ENCODE assay signal across 19 mouse cellular contexts in the genomic region with DNA sequence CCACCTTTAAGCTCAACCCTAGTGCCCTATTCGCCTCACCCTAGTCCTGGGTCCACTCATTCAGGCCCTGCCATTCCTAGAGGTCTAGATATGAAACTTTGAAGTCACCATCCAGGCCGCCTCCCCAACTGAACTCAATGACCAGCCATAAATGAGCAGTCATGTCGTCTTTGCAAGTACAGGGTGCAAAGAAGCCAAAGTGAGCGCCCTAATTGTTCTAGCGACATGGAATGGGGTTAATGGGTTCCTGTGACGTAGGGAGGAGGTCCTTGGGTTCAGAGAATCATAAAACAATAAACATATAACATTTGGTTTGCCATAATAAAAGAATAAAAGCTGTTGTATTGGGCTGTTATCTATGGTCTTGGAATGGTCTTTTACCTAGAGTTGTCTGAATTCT. TPM values are rescaled to one million over a fixed set of nuclear protein-coding genes. Genes with fewer than 3 reads are reported as not detected.
DNase-seq lines count a peak whose midpoint lies in the region; ATAC-seq and TF ChIP-seq lines count a peak whose summit lies in the region.
"Had no signal": no experiment of that assay in that cellular context is flagged by ENCODE, and none has a peak within 500 bp of the region (broad histone marks: within the 10 kb centered on the region; RNA-seq: fewer than 3 reads in every experiment).

No protein-coding gene starts in this region.

- H3K9ac ChIP-seq in heart, embryonic 11.5 days (ENCODE audit: low read depth, low read length) = no peak overlapping the region
- H3K9ac ChIP-seq in liver, embryonic 13.5 days = no peak overlapping the region
- H3K9ac ChIP-seq in liver, postnatal 0 days (replicated peaks) = no peak overlapping the region
- H3K9ac ChIP-seq in intestine, embryonic 16.5 days (ENCODE audit: low read depth, low read length) = no peak overlapping the region
- H3K9ac ChIP-seq in midbrain, embryonic 15.5 days = no peak overlapping the region
- H3K9ac ChIP-seq: embryonic facial prominence, embryonic 12.5 days; forebrain, embryonic 13.5 days had no signal

- ATAC-seq in heart, embryonic 11.5 days (replicated peaks; ENCODE audit: insufficient number of reproducible peaks, low FRiP score, low TSS enrichment) = no peak
- 0 out of 2 replicates have a peak, but pooled peaks have one; percentile 39 for ATAC-seq in liver, embryonic 13.5 days (ENCODE audit: low read depth)
- no peak for ATAC-seq in liver, postnatal 0 days
- peak; percentile 81 for ATAC-seq in intestine, embryonic 16.5 days
- ATAC-seq in midbrain, embryonic 15.5 days (replicated peaks) = no peak
- ATAC-seq: activated CD4-positive, CD25-positive, alpha-beta regulatory T cell, adult 4 months; CD4-positive, CD25-positive, alpha-beta regulatory T cell, adult 4 months; forebrain, embryonic 13.5 days; Patski had no signal

- no peak overlapping the region for H3K4me2 ChIP-seq in heart, embryonic 11.5 days
- no peak overlapping the region for H3K4me2 ChIP-seq in liver, embryonic 13.5 days
- H3K4me2 ChIP-seq in liver, postnatal 0 days (ENCODE audit: low read depth, low read length) = no peak overlapping the region
- no peak overlapping the region for H3K4me2 ChIP-seq in intestine, embryonic 16.5 days (ENCODE audit: low read depth, low read length)
- no peak overlapping the region for H3K4me2 ChIP-seq in midbrain, embryonic 15.5 days
- H3K4me2 ChIP-seq: embryonic facial prominence, embryonic 12.5 days; forebrain, embryonic 13.5 days had no signal

- TF ChIP-seq CTCF in liver, postnatal 0 days (IDR thresholded peaks at IDR 0.05; ENCODE audit: low read depth) = no peak

- no peaks in the 10 kb centered on the region for H3K4me1 ChIP-seq in heart, embryonic 11.5 days (ENCODE audit: control insufficient read depth, insufficient read depth, low read length)
- H3K4me1 ChIP-seq in liver, embryonic 13.5 days (replicated peaks) = peaks cover 29% of the 10 kb centered on the region
- H3K4me1 ChIP-seq in liver, postnatal 0 days (ENCODE audit: insufficient read depth) = no peaks in the 10 kb centered on the region
- H3K4me1 ChIP-seq in intestine, embryonic 16.5 days (ENCODE audit: control insufficient read depth, insufficient read depth, low read length) = peaks cover 4% of the 10 kb centered on the region; the same call in 1 of the 2 replicates
- no peaks in the 10 kb centered on the region for H3K4me1 ChIP-seq in midbrain, embryonic 15.5 days
- H3K4me1 ChIP-seq: embryonic facial prominence, embryonic 10.5 days; embryonic facial prominence, embryonic 12.5 days had no signal

- no peak overlapping the region for H3K4me3 ChIP-seq in heart, embryonic 11.5 days (ENCODE audit: low read depth, low read length)
- H3K4me3 ChIP-seq in liver, embryonic 13.5 days (replicated peaks) = no peak overlapping the region
- H3K4me3 ChIP-seq in liver, postnatal 0 days (ENCODE audit: low read depth, low read length) = no peak overlapping the region
- H3K4me3 ChIP-seq in intestine, embryonic 16.5 days (ENCODE audit: low read length) = no peak overlapping the region
- H3K4me3 ChIP-seq in midbrain, embryonic 15.5 days = no peak overlapping the region
- H3K4me3 ChIP-seq: embryonic facial prominence, embryonic 10.5 days; embryonic facial prominence, embryonic 12.5 days; forebrain, embryonic 13.5 days had no signal

- TF ChIP-seq EP300 in liver, postnatal 0 days (IDR thresholded peaks at IDR 0.05; ENCODE audit: low read depth) = no peak

- no peak overlapping the region for H3K27ac ChIP-seq in heart, embryonic 11.5 days (ENCODE audit: low read depth, low read length)
- no peak overlapping the region for H3K27ac ChIP-seq in liver, embryonic 13.5 days
- no peak overlapping the region for H3K27ac ChIP-seq in liver, postnatal 0 days (ENCODE audit: low read depth)
- no peak overlapping the region for H3K27ac ChIP-seq in intestine, embryonic 16.5 days (ENCODE audit: low read length)
- H3K27ac ChIP-seq in midbrain, embryonic 15.5 days = no peak overlapping the region
- H3K27ac ChIP-seq: embryonic facial prominence, embryonic 10.5 days; embryonic facial prominence, embryonic 12.5 days; forebrain, embryonic 13.5 days had no signal

- H3K36me3 ChIP-seq in heart, embryonic 11.5 days (ENCODE audit: control insufficient read depth, insufficient read depth, low read length) = no peaks in the 10 kb centered on the region
- no peaks in the 10 kb centered on the region for H3K36me3 ChIP-seq in liver, embryonic 13.5 days
- H3K36me3 ChIP-seq in liver, postnatal 0 days (replicated peaks; ENCODE audit: insufficient read depth, low read length) = no peaks in the 10 kb centered on the region
- H3K36me3 ChIP-seq in intestine, embryonic 16.5 days (ENCODE audit: control insufficient read depth, insufficient read depth, low read length) = no peaks in the 10 kb centered on the region
- no peaks in the 10 kb centered on the region for H3K36me3 ChIP-seq in midbrain, embryonic 15.5 days (replicated peaks)
- H3K36me3 ChIP-seq: embryonic facial prominence, embryonic 10.5 days; embryonic facial prominence, embryonic 12.5 days; G1E had no signal

- no peaks in the 10 kb centered on the region for H3K27me3 ChIP-seq in heart, embryonic 11.5 days (ENCODE audit: control insufficient read depth, insufficient read depth, low read length)
- no peaks in the 10 kb centered on the region; the same call in 1 of the 2 replicates for H3K27me3 ChIP-seq in liver, embryonic 13.5 days
- no peaks in the 10 kb centered on the region for H3K27me3 ChIP-seq in liver, postnatal 0 days (ENCODE audit: insufficient read depth, low read length)
- H3K27me3 ChIP-seq in intestine, embryonic 16.5 days (replicated peaks; ENCODE audit: control insufficient read depth, insufficient read depth, low read length) = no peaks in the 10 kb centered on the region
- H3K27me3 ChIP-seq in midbrain, embryonic 15.5 days (replicated peaks) = no peaks in the 10 kb centered on the region
- H3K27me3 ChIP-seq: CH12.LX; embryonic facial prominence, embryonic 12.5 days; forebrain, embryonic 13.5 days had no signal

- 56% methylated on average over 6 of the region's 6 CpGs for WGBS in heart, embryonic 11.5 days (ENCODE audit: insufficient replicate concordance)
- WGBS in liver, embryonic 13.5 days (ENCODE audit: insufficient replicate concordance) = 58% methylated on average over 6 of the region's 6 CpGs
- 54% methylated on average over 6 of the region's 6 CpGs for WGBS in liver, postnatal 0 days (ENCODE audit: insufficient replicate concordance)
- WGBS in intestine, embryonic 16.5 days = 37% methylated on average over 6 of the region's 6 CpGs
- WGBS in large intestine, adult 2 months = 14% methylated on average over 6 of the region's 6 CpGs
- 63% methylated on average over 6 of the region's 6 CpGs for WGBS in midbrain, embryonic 15.5 days

- no peaks in the 10 kb centered on the region for H3K9me3 ChIP-seq in heart, embryonic 11.5 days (replicated peaks; ENCODE audit: control insufficient read depth, low read length)
- H3K9me3 ChIP-seq in liver, embryonic 13.5 days (replicated peaks) = no peaks in the 10 kb centered on the region
- no peaks in the 10 kb centered on the region for H3K9me3 ChIP-seq in liver, postnatal 0 days (ENCODE audit: low read length)
- H3K9me3 ChIP-seq in intestine, embryonic 16.5 days (ENCODE audit: control insufficient read depth, low read length) = no peaks in the 10 kb centered on the region
- no peaks in the 10 kb centered on the region for H3K9me3 ChIP-seq in midbrain, embryonic 15.5 days
- H3K9me3 ChIP-seq: embryonic facial prominence, embryonic 10.5 days; embryonic facial prominence, embryonic 12.5 days; forebrain, embryonic 13.5 days; G1E had no signal

- peak; percentile 58 for DNase-seq in heart, adult 11 months
- no peak for DNase-seq in liver, embryonic 13.5 days
- DNase-seq in liver, postnatal 0 days = no peak
- DNase-seq in large intestine, adult 2 months (ENCODE audit: low read depth, low spot score) = peak; percentile 92
- DNase-seq in layer of hippocampus, adult 9-11 months = no peak
- DNase-seq: adrenal gland, adult 8-10 months; B cell, adult 2 months; cerebellum, adult 11-12 months had no signal

RNA-seq across cellular contexts. Expression of a gene that starts 47.9 kb away (rescaled TPM):
- 3.9 and 5.0 TPM in 2 replicates for polyA plus RNA-seq in heart, embryonic 11.5 days (2014; fragmentation: Nextera tagmentation; extraction: Ambion mirVana)
- 10.4 and 12.5 TPM in 2 replicates for polyA plus RNA-seq in liver, embryonic 13.5 days (2015; fragmentation: Nextera tagmentation; extraction: Ambion mirVana)
- polyA plus RNA-seq in liver, postnatal 0 days (2015; fragmentation: Nextera tagmentation; extraction: Ambion mirVana) = 8.0 and 9.1 TPM in 2 replicates
- 3.0 and 3.7 TPM in 2 replicates for polyA plus RNA-seq in intestine, embryonic 16.5 days (2015; fragmentation: Nextera tagmentation; extraction: Ambion mirVana)
- 5.9 and 10.8 TPM in 2 replicates for polyA plus RNA-seq in large intestine, adult 2 months (2012; rRNA removed)
- polyA plus RNA-seq in midbrain, embryonic 15.5 days (2015; fragmentation: Nextera tagmentation; extraction: Ambion mirVana) = 5.9 and 6.9 TPM in 2 replicates
- polyA plus RNA-seq: activated CD4-positive, CD25-positive, alpha-beta regulatory T cell, adult 4 months; CD4-positive, CD25-positive, alpha-beta regulatory T cell, adult 4 months; Patski had no signal

Comparison
In these comparisons a context has a peak if more than half of its experiments do, and no peak if none do; other contexts are left out.
1. ATAC-seq: peak in liver, embryonic 13.5 days (single experiment) and intestine, embryonic 16.5 days (single experiment); none in heart, embryonic 11.5 days (single experiment), liver, postnatal 0 days (single experiment) and midbrain, embryonic 15.5 days (single experiment).
2. DNase-seq: peak in heart, adult 11 months (single experiment) and large intestine, adult 2 months (single experiment); none in liver, embryonic 13.5 days (single experiment), liver, postnatal 0 days (single experiment) and layer of hippocampus, adult 9-11 months (single experiment).